Mouse (Mus musculus) MEL-GATA-1-ER (cell line): ENCODE measurements around the gene Clip4.
"Not testable (repeated sequence)": the region's sequence is repeated elsewhere in the genome, so short reads cannot be mapped to it uniquely, and the experiment has no call there.

Source experiments
- DNase-seq: peaks from one replicate; pipeline ENCODE4 v3.0.0-alpha.2; 2012; ENCODE audit warnings: low read depth; ENCODE audit errors: extremely low read depth

The Clip4 gene

GRCm38 (mm10) chr17:71768173-71768572, at the start of gene Clip4:
Gene Clip4, plus strand, starts transcription at chr17:71768473.
- not testable (repeated sequence) for DNase-seq

- DNase-seq: no peak
Measured at GRCm38 (mm10) chr17:71720434-71720833, 47.8 kb upstream of the Clip4 start.

GRCm38 (mm10) chr17:71721019-71721418, 47.3 kb upstream of the Clip4 start:
- no peak for DNase-seq

GRCm38 (mm10) chr17:71730655-71731054, 37.6 kb upstream of the Clip4 start:
- no peak for DNase-seq

- DNase-seq: no peak
Measured at GRCm38 (mm10) chr17:71736442-71736841, 31.8 kb upstream of the Clip4 start.

- DNase-seq: no peak
Measured at GRCm38 (mm10) chr17:71742156-71742555, 26.1 kb upstream of the Clip4 start.

- DNase-seq: no peak
Measured at GRCm38 (mm10) chr17:71742935-71743334, 25.3 kb upstream of the Clip4 start.

GRCm38 (mm10) chr17:71746114-71746513, 22.2 kb upstream of the Clip4 start:
- DNase-seq: no peak

- no peak for DNase-seq
Measured at GRCm38 (mm10) chr17:71747561-71747960, 20.7 kb upstream of the Clip4 start.

GRCm38 (mm10) chr17:71749616-71750168, 18.6 kb upstream of the Clip4 start:
- no peak for DNase-seq

GRCm38 (mm10) chr17:71752831-71753230, 15.4 kb upstream of the Clip4 start, which contains the start of gene Pcare:
Gene Pcare, minus strand, starts transcription at chr17:71752894.
- DNase-seq: no peak

- DNase-seq: no peak
Measured at GRCm38 (mm10) chr17:71760536-71760935, 7.7 kb upstream of the Clip4 start.

- no peak for DNase-seq
Measured at GRCm38 (mm10) chr17:71769564-71769963, 1.3 kb downstream of the Clip4 start.

- DNase-seq: no peak
Measured at GRCm38 (mm10) chr17:71770696-71771095, 2.4 kb downstream of the Clip4 start.

- no peak for DNase-seq
Measured at GRCm38 (mm10) chr17:71774173-71774572, 5.9 kb downstream of the Clip4 start.

GRCm38 (mm10) chr17:71775279-71775678, 7.0 kb downstream of the Clip4 start:
- DNase-seq: no peak

- DNase-seq: no peak
Measured at GRCm38 (mm10) chr17:71778696-71779095, 10.4 kb downstream of the Clip4 start.

GRCm38 (mm10) chr17:71780490-71780889, 12.2 kb downstream of the Clip4 start:
- DNase-seq: no peak

GRCm38 (mm10) chr17:71780945-71781344, 12.7 kb downstream of the Clip4 start:
- no peak for DNase-seq

- DNase-seq: no peak
Measured at GRCm38 (mm10) chr17:71782242-71782698, 14.0 kb downstream of the Clip4 start.

GRCm38 (mm10) chr17:71782699-71783365, 14.6 kb downstream of the Clip4 start:
- no peak for DNase-seq

GRCm38 (mm10) chr17:71783366-71783735, 15.1 kb downstream of the Clip4 start:
- DNase-seq: no peak

- DNase-seq: no peak
Measured at GRCm38 (mm10) chr17:71786456-71786855, 18.2 kb downstream of the Clip4 start.
